Mouse (Mus musculus): ENCODE data around the gene Ccr7. TPM values are rescaled to one million over a fixed set of nuclear protein-coding genes. Genes with fewer than 3 reads are reported as not detected.
A peak's percentile ranks its signal among the peaks of the same experiment; 100 is the strongest.

The Ccr7 gene
- total and polyA plus RNA-seq, 3 experiments: 203 to 306 (median 241) TPM

DNA sequence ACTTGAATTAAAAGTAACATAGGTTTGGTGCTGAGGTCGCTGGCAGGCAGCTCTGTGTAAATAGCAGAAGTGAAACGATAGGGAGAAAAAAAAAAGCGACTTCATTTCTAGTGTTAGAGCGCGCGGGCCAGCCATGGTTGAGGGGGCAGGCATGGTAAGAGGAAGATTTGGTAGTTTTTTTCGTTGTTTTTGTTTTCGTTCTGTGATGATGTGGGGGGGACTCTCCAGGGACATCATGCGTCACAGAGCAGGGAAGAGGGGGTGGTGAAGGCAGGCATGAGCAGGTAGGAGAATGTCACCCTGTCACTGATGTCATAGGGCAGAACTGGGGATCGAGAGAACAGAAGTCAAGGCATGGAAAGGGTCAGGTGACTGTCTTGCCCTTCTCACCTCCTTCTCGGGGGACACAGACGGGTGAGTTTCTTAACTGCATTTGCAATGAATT is 13.2 kb upstream of the Ccr7 start:
- Histone ChIP-seq H3K27ac (ENCODE audit: insufficient read depth, low read depth) (peak overlapping the region; percentile 95), H3K4me2 (ENCODE audit: insufficient read depth, low read depth, poor library complexity, severe bottlenecking) (peak overlapping the region; percentile 64), H3K79me2 (replicated peaks; ENCODE audit: control insufficient read depth, extremely low read depth, insufficient read depth, poor library complexity, severe bottlenecking) (no peaks in the 10 kb centered on the region), H3K9ac (ENCODE audit: insufficient read depth, low read depth) (peak overlapping the region; percentile 46), H3K9me3 (replicated peaks; ENCODE audit: low read length) (peaks cover 9% of the 10 kb centered on the region), H3K36me3 (replicated peaks in 1 of 2; ENCODE audit: control insufficient read depth in 1 of 2, insufficient read depth in 1 of 2, low read length in 1 of 2) (peaks cover 8 to 12% of the 10 kb centered on the region in 2 experiments), H3K4me1 (ENCODE audit: control insufficient read depth in 1 of 2, insufficient read depth in 2 of 2) (peaks cover 27 to 87% of the 10 kb centered on the region in 2 experiments), H3K4me3 (replicated peaks in 1 of 3; ENCODE audit: low read depth in 2 of 3, low read length in 2 of 3, poor library complexity in 1 of 3) (peak overlapping the region; percentile 30 to 41 (median 34)), H3K27me3 (replicated peaks) (no peaks in the 10 kb centered on the region)
- dilution Hi-C loops (cut with MboI; ENCODE audit: extremely low pct_ligation_motif_present, extremely low pct_unique_long_range_greater_than_20kb, low sequenced_read_pairs) (no loop called here), in situ Hi-C loops (cut with MboI; ENCODE audit: low pct_ligation_motif_present, low pct_unique_long_range_greater_than_20kb, low sequenced_read_pairs) (no loop called here)
- TF ChIP-seq CHD1 (IDR thresholded peaks at IDR 0.05; ENCODE audit: low read depth, low read length) (peak; percentile 86; the same call in 1 of the 2 replicates), UBTF (IDR thresholded peaks at IDR 0.05; ENCODE audit: low read depth, low read length) (peak; percentile 86; the same call in 1 of the 2 replicates), ZNF384 (IDR thresholded peaks at IDR 0.05; ENCODE audit: low read depth, low read length) (peak; percentile 99), MXI1 (IDR thresholded peaks at IDR 0.05; ENCODE audit: low read depth, low read length) (peak; percentile 90), MAZ (IDR thresholded peaks at IDR 0.05; ENCODE audit: low read depth, low read length) (peak; percentile 93), MAX (IDR thresholded peaks at IDR 0.05; ENCODE audit: low read length) (peak; percentile 83), SMC3 (IDR thresholded peaks at IDR 0.05; ENCODE audit: low read depth, low read length) (no peak), JUND (conservative IDR thresholded peaks at IDR 0.05; ENCODE audit: low read depth, low read length) (peak; percentile 50; the same call in 1 of the 2 replicates), IRF4 (IDR thresholded peaks at IDR 0.05; ENCODE audit: low read depth, low read length) (peak; percentile 99), TBP (conservative IDR thresholded peaks at IDR 0.05; ENCODE audit: low read depth, low read length) (no peak; the same call in 1 of the 2 replicates), TCF12 (IDR thresholded peaks at IDR 0.05; ENCODE audit: low read depth, low read length) (peak; percentile 93), MEF2A (IDR thresholded peaks at IDR 0.05; ENCODE audit: borderline replicate concordance, low read depth, low read length) (peak; percentile 97), USF1 (IDR thresholded peaks at IDR 0.05; ENCODE audit: low read depth, low read length) (peak; percentile 75), JUN (IDR thresholded peaks at IDR 0.05; ENCODE audit: insufficient read depth, low read depth, low read length) (peak; percentile 32; the same call in 1 of the 2 replicates), POLR2A (IDR thresholded peaks at IDR 0.05; ENCODE audit: low read depth, low read length) (peak; percentile 49), KAT2A (IDR thresholded peaks at IDR 0.05; ENCODE audit: insufficient replicate concordance, low read length) (0 out of 2 replicates have a peak, but pooled peaks have one; percentile 12), ETS1 (conservative IDR thresholded peaks at IDR 0.05; ENCODE audit: low read depth, low read length) (peak; percentile 98), POLR2AphosphoS2 (IDR thresholded peaks at IDR 0.05; ENCODE audit: low read depth, low read length) (peak; percentile 57; the same call in 1 of the 2 replicates), SIN3A (IDR thresholded peaks at IDR 0.05; ENCODE audit: low read length) (peak; percentile 95), USF2 (conservative IDR thresholded peaks at IDR 0.05; ENCODE audit: low read depth, low read length) (peak; percentile 78), EP300 (IDR thresholded peaks at IDR 0.05; ENCODE audit: low read length) (peak; percentile 93), ZMIZ1 (IDR thresholded peaks at IDR 0.05; ENCODE audit: low read depth, low read length) (peak; percentile 76), PAX5 (IDR thresholded peaks at IDR 0.05; ENCODE audit: low read length) (no peak), ZKSCAN1 (IDR thresholded peaks at IDR 0.05; ENCODE audit: borderline replicate concordance, low read depth, low read length) (no peak), ELF1 (IDR thresholded peaks at IDR 0.05; ENCODE audit: low read depth, low read length) (peak; percentile 62; the same call in 1 of the 2 replicates), ZC3H11A (IDR thresholded peaks at IDR 0.05; ENCODE audit: low read depth, low read length) (no peak), NRF1 (IDR thresholded peaks at IDR 0.05; ENCODE audit: low read depth, low read length) (peak; percentile 52; the same call in 1 of the 2 replicates), NELFE (IDR thresholded peaks at IDR 0.05; ENCODE audit: low read depth, low read length) (peak; percentile 38; the same call in 1 of the 2 replicates), RCOR1 (conservative IDR thresholded peaks at IDR 0.05; ENCODE audit: low read depth, low read length) (peak; percentile 95), CTCF (conservative IDR thresholded peaks at IDR 0.05 in 1 of 2, IDR thresholded peaks at IDR 0.05 in 1 of 2; ENCODE audit: low read depth in 2 of 2, low read length in 2 of 2) (no peak), CHD2 (IDR thresholded peaks at IDR 0.05; ENCODE audit: low read length) (peak; percentile 78), BHLHE40 (IDR thresholded peaks at IDR 0.05; ENCODE audit: low read depth, low read length) (peak; percentile 94), MYC (IDR thresholded peaks at IDR 0.05; ENCODE audit: low read depth, low read length) (peak; percentile 87), MAFK (IDR thresholded peaks at IDR 0.05; ENCODE audit: insufficient replicate concordance, low read length) (peak; percentile 64; the same call in 1 of the 2 replicates), GABPA (IDR thresholded peaks at IDR 0.05; ENCODE audit: insufficient replicate concordance, low read depth, low read length) (no peak; the same call in 1 of the 2 replicates), HCFC1 (IDR thresholded peaks at IDR 0.05; ENCODE audit: low read depth, low read length) (peak; percentile 55; the same call in 1 of the 2 replicates), RAD21 (IDR thresholded peaks at IDR 0.05; ENCODE audit: low read depth, low read length) (no peak; the same call in 1 of the 2 replicates), E2F4 (IDR thresholded peaks at IDR 0.05; ENCODE audit: insufficient replicate concordance, low read depth, low read length) (0 out of 2 replicates have a peak, but pooled peaks have one; percentile 71)
- DNase-seq (ENCODE audit: extremely low read depth): peak; percentile 95
